Mouse (Mus musculus) intestine, embryonic 16.5 days (tissue): ENCODE measurements at regions not wholly inside any gene's neighbourhood (a gene's known extent, or its start where the extent isn't known, plus 50 kb on each side); places are given as distances from the start of the nearest gene placed in this dataset.

Experiments
- ATAC-seq: fragments of 200-750 bp; cut with Nextera tagmentation; 2 replicates; pipeline ENCODE4 v1.8.0; 2017; ENCODE audit warnings: moderate TSS enrichment, moderate library complexity
- H3K27ac ChIP-seq: fragments of 300-500 bp; sonication (generic); 2 replicates; pipeline ENCODE4 v1.5.1; 2014; ENCODE audit warnings: mild to moderate bottlenecking, low read length
- H3K27me3 ChIP-seq: fragments of 300-500 bp; sonication (generic); replicated peaks from 2 replicates; pipeline ENCODE4 v1.6.1; 2014; ENCODE audit warnings: low read length, control low read depth, mixed read lengths; ENCODE audit not compliant: control insufficient read depth, insufficient read depth
- H3K36me3 ChIP-seq: fragments of 300-500 bp; sonication (generic); 2 replicates; pipeline ENCODE4 v1.6.1; 2014; ENCODE audit warnings: low read length, control low read depth; ENCODE audit not compliant: control insufficient read depth, insufficient read depth
- H3K4me1 ChIP-seq: fragments of 300-500 bp; sonication (generic); 2 replicates; pipeline ENCODE4 v1.6.1; 2014; ENCODE audit warnings: low read length, control low read depth, mixed read lengths; ENCODE audit not compliant: control insufficient read depth, insufficient read depth
- H3K4me2 ChIP-seq: fragments of 300-500 bp; sonication (generic); 2 replicates; pipeline ENCODE4 v1.6.1; 2014; ENCODE audit warnings: low read depth, low read length, control low read depth
- H3K4me3 ChIP-seq: fragments of 300-500 bp; sonication (generic); 2 replicates; pipeline ENCODE4 v1.5.1; 2014; ENCODE audit warnings: mild to moderate bottlenecking, low read length
- H3K9ac ChIP-seq: fragments of 300-500 bp; sonication (generic); 2 replicates; pipeline ENCODE4 v1.6.1; 2014; ENCODE audit warnings: low read depth, low read length
- H3K9me3 ChIP-seq: fragments of 300-500 bp; sonication (generic); 2 replicates; pipeline ENCODE4 v1.6.1; 2016; ENCODE audit warnings: low read length, control low read depth; ENCODE audit not compliant: control insufficient read depth
- WGBS: fragments of 180-500 bp; shearing (Covaris S2); extraction: QIAGEN DNeasy Blood & Tissue Kit; methylation state at CpG from one replicate; pipeline ENCODE4 v1.1.7; 2014; 5-methylcytosine and 5-hydroxymethylcytosine counted together

- H3K27me3 ChIP-seq: no peaks in the 10 kb centered on the region
- no peaks in the 10 kb centered on the region for H3K9me3 ChIP-seq
- no peak overlapping the region for H3K4me2 ChIP-seq
- H3K4me3 ChIP-seq: no peak overlapping the region
- 91% methylated on average over 2 of the region's 2 CpGs for WGBS
- no peaks in the 10 kb centered on the region for H3K4me1 ChIP-seq
- no peak for ATAC-seq
- H3K27ac ChIP-seq: no peak overlapping the region
- no peaks in the 10 kb centered on the region for H3K36me3 ChIP-seq
- H3K9ac ChIP-seq: no peak overlapping the region
Measured at GRCm38 (mm10) chr5:100309807-100310165, 106.2 kb downstream of the Sec31a start.

GRCm38 (mm10) chr5:100309071-100309806 lies 106.8 kb downstream of the Sec31a start:
- no peak overlapping the region for H3K27ac ChIP-seq
- no peaks in the 10 kb centered on the region for H3K9me3 ChIP-seq
- no peaks in the 10 kb centered on the region for H3K4me1 ChIP-seq
- no peak overlapping the region for H3K4me3 ChIP-seq
- no peaks in the 10 kb centered on the region for H3K27me3 ChIP-seq
- 68% methylated on average over 17 of the region's 17 CpGs for WGBS
- no peak overlapping the region for H3K9ac ChIP-seq
- ATAC-seq: no peak
- H3K4me2 ChIP-seq: no peak overlapping the region
- no peaks in the 10 kb centered on the region for H3K36me3 ChIP-seq

GRCm38 (mm10) chr5:100304403-100304802 lies 111.6 kb downstream of the Sec31a start:
- Histone ChIP-seq H3K27me3 (no peaks in the 10 kb centered on the region), H3K4me1 (no peaks in the 10 kb centered on the region), H3K9me3 (no peaks in the 10 kb centered on the region), H3K27ac (no peak overlapping the region), H3K9ac (no peak overlapping the region), H3K36me3 (no peaks in the 10 kb centered on the region), H3K4me3 (no peak overlapping the region), H3K4me2 (no peak overlapping the region)
- WGBS: 55% methylated on average over 3 of the region's 3 CpGs
- no peak for ATAC-seq

GRCm38 (mm10) chr5:100302068-100302775 lies 113.8 kb downstream of the Sec31a start:
- Histone ChIP-seq H3K4me3 (no peak overlapping the region), H3K36me3 (no peaks in the 10 kb centered on the region), H3K27ac (no peak overlapping the region), H3K9me3 (no peaks in the 10 kb centered on the region), H3K4me1 (no peaks in the 10 kb centered on the region), H3K4me2 (no peak overlapping the region), H3K27me3 (no peaks in the 10 kb centered on the region), H3K9ac (no peak overlapping the region)
- no peak for ATAC-seq
- WGBS: 75% methylated on average over 17 of the region's 17 CpGs

GRCm38 (mm10) chr5:100299141-100299540 lies 116.9 kb downstream of the Sec31a start:
- Histone ChIP-seq H3K27ac (no peak overlapping the region), H3K4me1 (no peaks in the 10 kb centered on the region), H3K4me2 (no peak overlapping the region), H3K36me3 (no peaks in the 10 kb centered on the region), H3K4me3 (no peak overlapping the region), H3K27me3 (no peaks in the 10 kb centered on the region), H3K9me3 (no peaks in the 10 kb centered on the region), H3K9ac (no peak overlapping the region)
- ATAC-seq: no peak
- 91% methylated on average over 4 of the region's 4 CpGs for WGBS

- H3K9me3 ChIP-seq: no peaks in the 10 kb centered on the region
- no peaks in the 10 kb centered on the region for H3K4me1 ChIP-seq
- no peak overlapping the region for H3K4me2 ChIP-seq
- WGBS: 71% methylated on average over 7 of the region's 7 CpGs
- no peak overlapping the region for H3K27ac ChIP-seq
- ATAC-seq: no peak
- no peak overlapping the region for H3K4me3 ChIP-seq
- H3K27me3 ChIP-seq: no peaks in the 10 kb centered on the region
- H3K9ac ChIP-seq: no peak overlapping the region
- no peaks in the 10 kb centered on the region for H3K36me3 ChIP-seq
Measured at GRCm38 (mm10) chr5:100294189-100294588, 121.8 kb downstream of the Sec31a start.

- Histone ChIP-seq H3K27me3 (no peaks in the 10 kb centered on the region), H3K9me3 (no peaks in the 10 kb centered on the region), H3K4me2 (no peak overlapping the region), H3K27ac (no peak overlapping the region), H3K9ac (no peak overlapping the region), H3K4me3 (no peak overlapping the region), H3K4me1 (no peaks in the 10 kb centered on the region), H3K36me3 (no peaks in the 10 kb centered on the region)
- WGBS: 79% methylated on average over 4 of the region's 4 CpGs
- peak; percentile 80 for ATAC-seq
Measured at GRCm38 (mm10) chr5:100280215-100280614, 120.6 kb upstream of the Tmem150c start.

GRCm38 (mm10) chr5:100279474-100279873 lies 119.9 kb upstream of the Tmem150c start:
- ATAC-seq: no peak
- Histone ChIP-seq H3K4me1 (no peaks in the 10 kb centered on the region), H3K36me3 (no peaks in the 10 kb centered on the region), H3K9ac (no peak overlapping the region), H3K27me3 (no peaks in the 10 kb centered on the region), H3K4me3 (no peak overlapping the region), H3K9me3 (no peaks in the 10 kb centered on the region), H3K27ac (no peak overlapping the region), H3K4me2 (no peak overlapping the region)
- WGBS: 86% methylated on average over 8 of the region's 8 CpGs

GRCm38 (mm10) chr5:100274674-100275073 lies 115.1 kb upstream of the Tmem150c start:
- no peak overlapping the region for H3K9ac ChIP-seq
- 65% methylated on average over 4 of the region's 4 CpGs for WGBS
- H3K4me3 ChIP-seq: no peak overlapping the region

More at GRCm38 (mm10) chr5:100274674-100275073, 115.1 kb upstream of the Tmem150c start:
- H3K27me3 ChIP-seq: no peaks in the 10 kb centered on the region
- H3K4me2 ChIP-seq: no peak overlapping the region
- no peak for ATAC-seq
- no peaks in the 10 kb centered on the region for H3K4me1 ChIP-seq
- no peaks in the 10 kb centered on the region for H3K36me3 ChIP-seq
- no peaks in the 10 kb centered on the region for H3K9me3 ChIP-seq
- no peak overlapping the region for H3K27ac ChIP-seq
